Mouse (Mus musculus) forebrain, postnatal 0 days (tissue): ENCODE data around the gene Edrf1. TPM values are rescaled to one million over a fixed set of nuclear protein-coding genes. Genes with fewer than 3 reads are reported as not detected.
"Not testable (repeated sequence)": the region's sequence is repeated elsewhere in the genome, so short reads cannot be mapped to it uniquely, and the experiment has no call there.

Experiments
- ATAC-seq: fragments of 200-750 bp; cut with Nextera tagmentation; 2 replicates; pipeline ENCODE4 v1.8.0; 2017; ENCODE audit warnings: mild to moderate bottlenecking, moderate library complexity
- DNase-seq: peaks from one replicate; pipeline ENCODE4 v3.0.0-alpha.2; 2015
- H3K27ac ChIP-seq: fragments of 300-500 bp; sonication (generic); 2 replicates; pipeline ENCODE4 v1.5.1; 2014; ENCODE audit warnings: low read depth, mild to moderate bottlenecking, antibody characterized with exemption, low read length, moderate library complexity, mixed read lengths
- H3K27me3 ChIP-seq: fragments of 300-500 bp; sonication (generic); 2 replicates; pipeline ENCODE4 v1.6.1; 2014; ENCODE audit warnings: mild to moderate bottlenecking, low read length, mixed read lengths; ENCODE audit not compliant: insufficient read depth
- H3K36me3 ChIP-seq: fragments of 300-500 bp; sonication (generic); 2 replicates; pipeline ENCODE4 v1.6.1; 2014; ENCODE audit warnings: mild to moderate bottlenecking, moderate library complexity; ENCODE audit not compliant: insufficient read depth
- H3K4me1 ChIP-seq: fragments of 300-500 bp; sonication (generic); 2 replicates; pipeline ENCODE4 v1.6.1; 2014; ENCODE audit warnings: antibody characterized with exemption; ENCODE audit not compliant: insufficient read depth
- H3K4me2 ChIP-seq: fragments of 300-500 bp; sonication (generic); 2 replicates; pipeline ENCODE4 v1.6.1; 2014; ENCODE audit warnings: low read depth, mild to moderate bottlenecking, moderate library complexity
- H3K4me3 ChIP-seq: fragments of 300-500 bp; sonication (generic); 2 replicates; pipeline ENCODE4 v1.5.1; 2014; ENCODE audit warnings: low read depth, low read length, mixed read lengths
- H3K9ac ChIP-seq: fragments of 300-500 bp; sonication (generic); 2 replicates; pipeline ENCODE4 v1.6.1; 2014; ENCODE audit warnings: mild to moderate bottlenecking
- H3K9me3 ChIP-seq: fragments of 300-500 bp; sonication (generic); 2 replicates; pipeline ENCODE4 v1.6.1; 2016; ENCODE audit warnings: low read length
- CTCF ChIP-seq: sonication (generic); IDR thresholded peaks from 2 replicates; pipeline ENCODE4 v1.5.1; 2016; ENCODE audit warnings: antibody characterized with exemption, control low read depth, low read depth
- WGBS: fragments of 180-500 bp; shearing (Covaris S2); extraction: QIAGEN DNeasy Blood & Tissue Kit; methylation state at CpG from one replicate; pipeline ENCODE4 v1.1.7; 2014; 5-methylcytosine and 5-hydroxymethylcytosine counted together
- polyA plus RNA-seq: library from polyadenylated mRNA; unstranded; fragments of >200 nt; fragmentation: Nextera tagmentation; extraction: Ambion mirVana; gene quantifications from 2 replicates; pipeline ENCODE4 v1.2.1, GENCODE M21; 2015
- total RNA-seq: library from RNA; depleted of rRNA; stranded (reverse); fragments of >200 nt; gene quantifications from 2 replicates; pipeline ENCODE4 v1.2.3, GENCODE M21; 2014

Edrf1 gene
- total and polyA plus RNA-seq, 2 experiments from 2014 or later: 10.5 to 27.8 TPM

GRCm38 (mm10) chr7:133678716-133679115 is 41.4 kb downstream of the Edrf1 start:
- H3K4me2 ChIP-seq: no peak overlapping the region
- H3K9ac ChIP-seq: no peak overlapping the region
- peaks cover 10% of the 10 kb centered on the region for H3K36me3 ChIP-seq
- DNase-seq (no peak), ATAC-seq (no peak)
- TF ChIP-seq CTCF: no peak
- WGBS: 87% methylated on average over 8 of the region's 8 CpGs
- no peak overlapping the region for H3K4me3 ChIP-seq
- H3K27ac ChIP-seq: no peak overlapping the region
- H3K4me1 ChIP-seq: no peaks in the 10 kb centered on the region
- no peaks in the 10 kb centered on the region for H3K27me3 ChIP-seq
- no peaks in the 10 kb centered on the region for H3K9me3 ChIP-seq

- 54% methylated on average over 4 of the region's 4 CpGs for WGBS
- no peak overlapping the region for H3K4me3 ChIP-seq
- no peak overlapping the region for H3K4me2 ChIP-seq
- H3K27me3 ChIP-seq: no peaks in the 10 kb centered on the region
- TF ChIP-seq CTCF: no peak
- ATAC-seq (no peak), DNase-seq (no peak)
- H3K4me1 ChIP-seq: no peaks in the 10 kb centered on the region
- peaks cover 7% of the 10 kb centered on the region for H3K36me3 ChIP-seq
- H3K27ac ChIP-seq: no peak overlapping the region
- no peaks in the 10 kb centered on the region for H3K9me3 ChIP-seq
- no peak overlapping the region for H3K9ac ChIP-seq
These were observed 42.1 kb downstream of the Edrf1 start for GRCm38 (mm10) chr7:133679439-133679838.

- H3K27me3 ChIP-seq: no peaks in the 10 kb centered on the region
- H3K4me1 ChIP-seq: no peaks in the 10 kb centered on the region
- 90% methylated on average over 3 of the region's 3 CpGs for WGBS
- ATAC-seq (no peak), DNase-seq (no peak)
- no peak within 1 kb of the TSS for H3K4me3 ChIP-seq
- no peak within 1 kb of the TSS for H3K9ac ChIP-seq
- H3K36me3 ChIP-seq: peaks cover 3% of the 10 kb centered on the region; the same call in 1 of the 2 replicates
- H3K27ac ChIP-seq: no peak within 1 kb of the TSS
- H3K4me2 ChIP-seq: no peak within 1 kb of the TSS
- no peak for TF ChIP-seq CTCF
- no peaks in the 10 kb centered on the region for H3K9me3 ChIP-seq
These were observed 42.6 kb downstream of the Edrf1 start, which contains the start of gene Mmp21 for GRCm38 (mm10) chr7:133679961-133680360. Gene Mmp21, minus strand, starts transcription at chr7:133680061.

GRCm38 (mm10) chr7:133683626-133684025 is 46.3 kb downstream of the Edrf1 start:
- H3K27ac ChIP-seq: no peak overlapping the region
- ATAC-seq (no peak), DNase-seq (no peak)
- no peaks in the 10 kb centered on the region for H3K27me3 ChIP-seq
- no peak overlapping the region for H3K4me2 ChIP-seq
- H3K36me3 ChIP-seq: peaks cover 12% of the 10 kb centered on the region
- no peaks in the 10 kb centered on the region for H3K9me3 ChIP-seq
- no peaks in the 10 kb centered on the region for H3K4me1 ChIP-seq
- H3K4me3 ChIP-seq: no peak overlapping the region
- WGBS: 89% methylated on average over 5 of the region's 5 CpGs
- no peak for TF ChIP-seq CTCF
- no peak overlapping the region for H3K9ac ChIP-seq

- peak; percentile 52 for TF ChIP-seq CTCF
- Histone ChIP-seq H3K4me2 (no peak overlapping the region), H3K4me1 (no peaks in the 10 kb centered on the region)
These were observed 46.8 kb downstream of the Edrf1 start for GRCm38 (mm10) chr7:133684110-133684509.

GRCm38 (mm10) chr7:133684701-133685100 is 47.4 kb downstream of the Edrf1 start:
- Histone ChIP-seq H3K9me3 (no peaks in the 10 kb centered on the region), H3K4me2 (no peak overlapping the region), H3K27me3 (no peaks in the 10 kb centered on the region), H3K9ac (no peak overlapping the region), H3K27ac (no peak overlapping the region), H3K4me1 (no peaks in the 10 kb centered on the region), H3K4me3 (no peak overlapping the region), H3K36me3 (peaks cover 22% of the 10 kb centered on the region)
- TF ChIP-seq CTCF: no peak
- WGBS: 94% methylated on average over 6 of the region's 6 CpGs
- ATAC-seq (no peak), DNase-seq (no peak)

More at GRCm38 (mm10) chr7:133684110-133684509, 46.8 kb downstream of the Edrf1 start:
- 84% methylated on average over 5 of the region's 5 CpGs for WGBS
- DNase-seq: no peak
- Histone ChIP-seq H3K9ac (no peak overlapping the region), H3K9me3 (no peaks in the 10 kb centered on the region), H3K27ac (no peak overlapping the region), H3K4me3 (no peak overlapping the region), H3K27me3 (no peaks in the 10 kb centered on the region), H3K36me3 (peaks cover 17% of the 10 kb centered on the region)
- no peak for ATAC-seq

GRCm38 (mm10) chr7:133685644-133686043 is 48.3 kb downstream of the Edrf1 start:
- DNase-seq, H3K9ac ChIP-seq, H3K4me1 ChIP-seq, ATAC-seq, H3K4me3 ChIP-seq, H3K27me3 ChIP-seq, H3K4me2 ChIP-seq, H3K27ac ChIP-seq, H3K9me3 ChIP-seq: not testable (repeated sequence)
- peaks cover 31% of the 10 kb centered on the region for H3K36me3 ChIP-seq
